Mouse (Mus musculus): ENCODE measurements around the gene Slc39a13.
"Not testable (repeated sequence)": the region's sequence is repeated elsewhere in the genome, so short reads cannot be mapped to it uniquely, and the experiment has no call there.

Gene Slc39a13

GRCm38 (mm10) chr2:91023131-91023530 lies 47.1 kb downstream of the Slc39a13 start:
- no peak for DNase-seq

GRCm38 (mm10) chr2:91022266-91022665 lies 48.0 kb downstream of the Slc39a13 start:
- DNase-seq: not testable (repeated sequence)

- no peak for DNase-seq
These were observed 50.3 kb downstream of the Slc39a13 start for GRCm38 (mm10) chr2:91019911-91020310.

- peak; percentile 72 for DNase-seq
These were observed 52.0 kb downstream of the Slc39a13 start for GRCm38 (mm10) chr2:91018061-91018788.

GRCm38 (mm10) chr2:91015386-91015785 lies 54.8 kb downstream of the Slc39a13 start:
- DNase-seq: peak; percentile 89

- DNase-seq: no peak
These were observed 56.3 kb downstream of the Slc39a13 start for GRCm38 (mm10) chr2:91013881-91014280.

All from cerebellum, adult 11-12 months (tissue).